Mouse (Mus musculus): ENCODE measurements around the gene Hrh1. TPM values are rescaled to one million over a fixed set of nuclear protein-coding genes. Genes with fewer than 3 reads are reported as not detected.
"Not testable (repeated sequence)": the region's sequence is repeated elsewhere in the genome, so short reads cannot be mapped to it uniquely, and the experiment has no call there.

Hrh1 gene
- polyA plus RNA-seq, 1 experiment from 2014 or later: 0.30 TPM

DNA sequence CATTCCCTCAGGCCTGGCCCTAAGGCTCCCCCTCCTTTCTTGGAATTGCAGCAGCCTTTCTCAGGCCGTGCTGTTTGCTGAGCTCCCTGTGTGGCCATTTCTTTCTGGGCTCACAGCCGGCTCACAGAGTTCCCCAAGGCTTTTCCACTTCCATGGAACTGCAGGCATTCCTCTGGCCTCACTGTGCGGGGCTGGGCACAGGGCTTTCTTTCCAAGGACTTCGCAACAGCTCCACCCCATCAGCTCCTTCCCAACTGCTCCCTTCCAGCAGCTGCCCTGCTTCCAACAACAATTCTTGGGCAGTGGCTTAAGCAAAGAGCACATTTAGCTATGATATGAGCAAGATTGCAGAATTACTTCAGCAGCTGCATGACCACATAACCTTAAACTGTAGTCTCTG is 81.0 kb downstream of the Hrh1 start:
- WGBS: 31% methylated on average over 4 of the region's 4 CpGs
- Histone ChIP-seq H3K4me1 (no peaks in the 10 kb centered on the region), H3K36me3 (replicated peaks) (no peaks in the 10 kb centered on the region)

DNA sequence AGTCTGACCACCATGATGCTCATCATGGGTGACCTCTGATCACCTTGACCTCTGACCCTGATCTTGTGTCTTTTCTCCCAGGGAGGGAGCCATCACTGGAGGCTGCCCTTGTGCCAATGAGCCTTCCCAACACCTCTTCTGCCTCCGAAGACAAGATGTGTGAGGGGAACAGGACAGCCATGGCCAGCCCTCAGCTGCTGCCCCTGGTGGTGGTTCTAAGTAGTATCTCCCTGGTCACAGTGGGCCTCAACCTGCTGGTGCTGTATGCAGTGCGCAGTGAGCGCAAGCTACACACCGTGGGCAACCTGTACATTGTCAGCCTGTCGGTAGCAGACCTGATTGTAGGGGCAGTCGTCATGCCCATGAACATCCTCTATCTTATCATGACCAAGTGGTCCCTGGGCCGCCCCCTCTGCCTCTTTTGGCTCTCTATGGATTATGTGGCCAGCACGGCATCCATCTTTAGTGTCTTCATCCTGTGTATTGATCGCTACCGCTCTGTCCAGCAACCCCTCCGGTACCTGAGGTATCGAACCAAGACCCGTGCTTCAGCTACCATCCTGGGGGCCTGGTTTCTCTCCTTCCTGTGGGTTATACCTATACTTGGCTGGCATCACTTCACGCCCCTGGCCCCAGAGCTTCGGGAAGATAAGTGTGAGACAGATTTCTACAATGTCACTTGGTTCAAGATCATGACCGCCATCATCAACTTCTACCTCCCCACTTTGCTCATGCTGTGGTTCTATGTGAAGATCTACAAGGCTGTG is 82.1 kb downstream of the Hrh1 start:
- no peak for DNase-seq (ENCODE audit: low spot score)
- 92% methylated on average over 16 of the region's 16 CpGs for WGBS
- Histone ChIP-seq H3K27me3 (replicated peaks; ENCODE audit: low read depth, poor library complexity, severe bottlenecking) (no peaks in the 10 kb centered on the region), H3K36me3 (replicated peaks) (no peaks in the 10 kb centered on the region), H3K9me3 (no peaks in the 10 kb centered on the region), H3K4me1 (no peaks in the 10 kb centered on the region), H3K27ac (replicated peaks) (no peak overlapping the region), H3K4me3 (no peak overlapping the region)

More for the DNA sequence above, 81.0 kb downstream of the Hrh1 start:
- no peak overlapping the region for H3K4me3 ChIP-seq
- no peak for DNase-seq (ENCODE audit: low spot score)
- no peaks in the 10 kb centered on the region for H3K9me3 ChIP-seq
- H3K27ac ChIP-seq (replicated peaks): no peak overlapping the region
- H3K27me3 ChIP-seq (replicated peaks; ENCODE audit: low read depth, poor library complexity, severe bottlenecking): no peaks in the 10 kb centered on the region

DNA sequence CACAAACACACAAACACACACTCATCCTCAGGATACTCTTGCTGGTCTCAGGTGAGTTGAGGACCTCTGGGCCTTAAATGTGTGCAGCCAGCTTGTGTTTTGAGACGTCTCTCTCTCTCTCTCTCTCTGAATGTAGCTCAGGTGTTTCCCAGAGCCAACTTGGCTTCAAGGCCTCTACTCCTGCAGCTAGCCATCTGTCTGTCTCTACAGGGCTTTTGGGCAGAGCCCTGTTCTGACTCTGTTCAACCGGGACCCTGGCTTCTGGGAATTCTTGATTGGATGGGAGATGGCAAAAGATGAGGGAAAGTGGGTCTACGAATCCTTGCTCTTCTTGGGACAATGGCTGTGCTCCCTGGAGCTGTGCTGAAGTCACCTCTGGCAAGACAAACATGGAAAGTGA is 91.6 kb downstream of the Hrh1 start:
- Histone ChIP-seq H3K27ac (replicated peaks) (no peak overlapping the region), H3K9me3 (no peaks in the 10 kb centered on the region), H3K4me1 (no peaks in the 10 kb centered on the region), H3K36me3 (replicated peaks) (no peaks in the 10 kb centered on the region), H3K27me3 (replicated peaks; ENCODE audit: low read depth, poor library complexity, severe bottlenecking) (peaks cover 11% of the 10 kb centered on the region), H3K4me3 (no peak overlapping the region)
- 86% methylated on average over 3 of the region's 3 CpGs for WGBS
- DNase-seq (ENCODE audit: low spot score): no peak

DNA sequence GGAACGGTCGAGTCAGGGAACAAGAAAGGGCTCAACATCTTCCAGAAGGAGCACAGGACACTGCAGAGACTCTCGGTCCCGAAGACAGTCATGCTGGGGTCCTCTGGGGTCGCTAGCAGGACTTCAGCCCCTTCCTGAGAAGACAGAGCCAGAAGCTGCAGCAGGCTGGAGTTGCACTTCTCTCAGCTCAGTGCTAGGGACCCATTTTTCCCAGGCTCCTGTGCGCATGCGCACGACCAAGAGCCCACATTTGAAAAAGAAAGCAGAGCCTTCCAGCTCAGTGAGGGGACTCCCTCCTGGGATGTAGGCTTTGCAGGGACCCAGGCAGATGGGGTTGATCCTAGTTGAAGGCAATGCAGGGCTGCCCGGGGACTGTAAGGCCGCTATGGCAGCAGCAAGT is 94.9 kb downstream of the Hrh1 start:
- H3K27me3 ChIP-seq (replicated peaks; ENCODE audit: low read depth, poor library complexity, severe bottlenecking): peaks cover 11% of the 10 kb centered on the region
- not testable (repeated sequence) for H3K4me3 ChIP-seq; H3K36me3 ChIP-seq (replicated peaks); H3K4me1 ChIP-seq; H3K9me3 ChIP-seq; H3K27ac ChIP-seq (replicated peaks)
- 53% methylated on average over 10 of the region's 10 CpGs for WGBS
- peak; percentile 39 for DNase-seq (ENCODE audit: low spot score)

DNA sequence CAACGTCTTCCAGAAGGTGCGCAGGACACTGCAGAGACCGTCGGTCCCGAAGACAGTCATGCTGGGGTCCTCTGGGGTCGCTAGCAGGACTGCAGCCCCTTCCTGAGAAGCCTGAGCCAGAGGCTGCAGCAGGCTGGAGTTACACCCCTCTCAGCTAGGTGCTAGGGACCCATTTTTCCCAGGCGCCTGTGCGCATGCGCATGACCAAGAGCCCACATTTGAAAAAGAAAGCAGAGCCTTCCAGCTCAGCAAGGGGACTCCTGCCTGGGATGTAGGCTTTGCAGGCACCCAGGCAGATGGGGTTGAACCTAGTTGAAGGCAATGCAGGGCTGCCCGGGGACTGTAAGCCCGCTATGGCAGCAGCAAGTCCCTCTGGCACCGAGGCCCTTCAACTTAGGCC is 97.3 kb downstream of the Hrh1 start:
- WGBS: 15% methylated on average over 12 of the region's 12 CpGs
- H3K27me3 ChIP-seq (replicated peaks; ENCODE audit: low read depth, poor library complexity, severe bottlenecking); H3K27ac ChIP-seq (replicated peaks); H3K4me3 ChIP-seq; H3K9me3 ChIP-seq; H3K4me1 ChIP-seq; H3K36me3 ChIP-seq (replicated peaks): not testable (repeated sequence)
- peak; percentile 28 for DNase-seq (ENCODE audit: low spot score)

DNA sequence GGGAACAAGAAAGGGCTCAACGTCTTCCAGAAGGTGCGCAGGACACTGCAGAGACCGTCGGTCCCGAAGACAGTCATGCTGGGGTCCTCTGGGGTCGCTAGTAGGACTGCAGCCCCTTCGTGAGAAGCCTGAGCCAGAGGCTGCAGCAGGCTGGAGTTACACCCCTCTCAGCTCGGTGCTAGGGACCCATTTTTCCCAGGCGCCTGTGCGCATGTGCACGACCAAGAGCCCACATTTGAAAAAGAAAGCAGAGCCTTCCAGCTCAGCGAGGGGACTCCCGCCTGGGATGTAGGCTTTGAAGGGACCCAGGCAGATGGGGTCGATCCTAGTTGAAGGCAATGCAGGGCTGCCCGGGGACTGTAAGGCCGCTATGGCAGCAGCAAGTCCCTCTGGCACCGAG is 116.3 kb downstream of the Hrh1 start:
- WGBS: 15% methylated on average over 17 of the region's 17 CpGs
- H3K4me3 ChIP-seq; H3K4me1 ChIP-seq; H3K27me3 ChIP-seq (replicated peaks; ENCODE audit: low read depth, poor library complexity, severe bottlenecking); H3K36me3 ChIP-seq (replicated peaks); DNase-seq (ENCODE audit: low spot score); H3K27ac ChIP-seq (replicated peaks); H3K9me3 ChIP-seq: not testable (repeated sequence)

DNA sequence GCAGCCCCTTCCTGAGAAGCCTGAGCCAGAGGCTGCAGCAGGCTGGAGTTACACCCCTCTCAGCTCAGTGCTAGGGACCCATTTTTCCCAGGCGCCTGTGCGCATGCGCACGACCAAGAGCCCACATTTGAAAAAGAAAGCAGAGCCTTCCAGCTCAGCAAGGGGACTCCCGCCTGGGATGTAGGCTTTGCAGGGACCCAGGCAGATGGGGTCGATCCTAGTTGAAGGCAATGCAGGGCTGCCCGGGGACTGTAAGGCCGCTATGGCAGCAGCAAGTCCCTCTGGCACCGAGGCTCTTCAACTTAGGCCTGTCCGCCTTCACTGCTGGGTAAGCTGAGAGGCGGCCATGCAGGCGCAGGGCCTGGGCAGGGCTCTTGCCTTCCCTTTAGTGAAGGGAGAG is 131.0 kb downstream of the Hrh1 start:
- H3K36me3 ChIP-seq (replicated peaks); H3K27me3 ChIP-seq (replicated peaks; ENCODE audit: low read depth, poor library complexity, severe bottlenecking); H3K4me3 ChIP-seq; H3K27ac ChIP-seq (replicated peaks); H3K9me3 ChIP-seq; H3K4me1 ChIP-seq; DNase-seq (ENCODE audit: low spot score): not testable (repeated sequence)
- WGBS: 0% methylated on average over 1 of the region's 12 CpGs

Other genes starting within 250 kb of the Hrh1 start
- gene Slc6a1, start 115.3 kb upstream of the Hrh1 start, polyA plus RNA-seq (2016; fragmentation: Nextera tagmentation; extraction: Ambion mirVana): 1.4 and 2.4 TPM in 2 replicates
- gene Atg7, start 245.2 kb downstream of the Hrh1 start, polyA plus RNA-seq (2016; fragmentation: Nextera tagmentation; extraction: Ambion mirVana): 19.7 TPM in 2 replicates